Mouse (Mus musculus) heart, adult 2 months (tissue): ENCODE measurements at regions not wholly inside any gene's neighbourhood (a gene's known extent, or its start where the extent isn't known, plus 50 kb on each side); places are given as distances from the start of the nearest gene placed in this dataset.
A peak's percentile ranks its signal among the peaks of the same experiment; 100 is the strongest.

Experiments used
- DNase-seq, 2 experiments: peaks; one replicate each; pipeline ENCODE4 v3.0.0; 2021
- H3K27ac ChIP-seq: fragments of 200-600 bp; 2 replicates; pipeline ENCODE4 v1.8.1; 2022
- H3K27me3 ChIP-seq: fragments of 200-500 bp; 2 replicates; pipeline ENCODE4 v1.6.1; 2012; ENCODE audit warnings: mild to moderate bottlenecking, low read length, inconsistent platforms, mixed read lengths; ENCODE audit not compliant: control insufficient read depth, insufficient read depth
- H3K36me3 ChIP-seq: fragments of 200-500 bp; 2 replicates; pipeline ENCODE4 v1.6.1; 2012; ENCODE audit warnings: low read length, inconsistent platforms; ENCODE audit not compliant: control insufficient read depth, insufficient read depth
- H3K4me1 ChIP-seq: fragments of 200-500 bp; 2 replicates; pipeline ENCODE4 v1.6.1; 2011; ENCODE audit warnings: low read length; ENCODE audit not compliant: control insufficient read depth, insufficient read depth
- H3K4me3 ChIP-seq: fragments of 200-600 bp; 2 replicates; pipeline ENCODE4 v1.8.1; 2022
- H3K79me2 ChIP-seq: fragments of 200-500 bp; replicated peaks from 2 replicates; pipeline ENCODE4 v1.6.1; 2012; ENCODE audit warnings: mild to moderate bottlenecking, inconsistent platforms, low read length, moderate library complexity, mixed read lengths; ENCODE audit not compliant: control insufficient read depth, insufficient read depth
- H3K9ac ChIP-seq: fragments of 200-500 bp; 2 replicates; pipeline ENCODE4 v1.6.1; 2012; ENCODE audit warnings: low read depth, mild to moderate bottlenecking, control low read depth, inconsistent platforms, low read length, mixed read lengths
- CTCF ChIP-seq: fragments of 200-600 bp; IDR thresholded peaks from 2 replicates; pipeline ENCODE4 v1.8.1; 2022; ENCODE audit warnings: antibody characterized with exemption, mild to moderate bottlenecking, moderate library complexity
- EP300 ChIP-seq: fragments of 200-500 bp; IDR thresholded peaks from 2 replicates; pipeline ENCODE4 v1.6.1; 2011; ENCODE audit warnings: low read depth, low read length, control low read depth; ENCODE audit not compliant: insufficient read depth
- POLR2A ChIP-seq: fragments of 200-500 bp; IDR thresholded peaks from 2 replicates; pipeline ENCODE4 v1.6.1; 2011; ENCODE audit warnings: mild to moderate bottlenecking, low read depth, low read length, control low read depth; ENCODE audit not compliant: insufficient read depth
- WGBS: fragments of 180-500 bp; shearing (Covaris S2); methylation state at CpG from one replicate; pipeline ENCODE4 v1.1.7; 2018; 5-methylcytosine and 5-hydroxymethylcytosine counted together
- intact Hi-C: fragments of 180-260 bp; cut with DNase I; formaldehyde crosslinking; loops from one replicate; pipeline ENCODE4 v1.15.1; 2025

DNA sequence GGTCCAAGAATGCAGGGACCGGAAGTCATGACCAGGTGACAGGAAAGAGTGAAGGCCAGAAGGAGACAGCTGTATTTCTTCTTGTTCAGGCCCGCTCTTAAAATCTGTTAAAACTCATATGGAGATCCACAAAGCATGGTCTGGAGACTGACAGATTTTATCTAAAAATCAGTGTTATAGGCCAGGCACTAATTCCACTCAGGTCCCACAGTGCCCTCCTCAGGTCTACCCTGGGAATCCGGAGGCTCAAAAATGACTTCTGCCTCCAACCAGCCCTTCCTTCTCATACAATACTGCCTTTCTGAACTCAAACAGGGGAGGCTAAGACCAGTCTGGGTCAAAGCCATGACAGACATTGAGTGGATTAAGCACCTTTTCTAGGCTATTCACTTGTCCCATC lies 228.6 kb upstream of the Gm5148 start:
- H3K36me3 ChIP-seq: no peaks in the 10 kb centered on the region
- H3K27ac ChIP-seq: no peak overlapping the region
- H3K27me3 ChIP-seq: no peaks in the 10 kb centered on the region
- DNase-seq: peak in 1 of 2 experiments; percentile 49
- 41% methylated on average over 3 of the region's 3 CpGs for WGBS
- intact Hi-C loops: loop anchor here (5.0 kb wide), 1 partner anchor 316 kb away; the partner anchor contains the start of gene Spry1
- no peak overlapping the region for H3K9ac ChIP-seq
- TF ChIP-seq POLR2A: no peak
- TF ChIP-seq CTCF: peak; percentile 80
- TF ChIP-seq EP300: peak; percentile 56; the same call in 1 of the 2 replicates
- H3K4me1 ChIP-seq: no peaks in the 10 kb centered on the region
- H3K4me3 ChIP-seq: no peak overlapping the region
- H3K79me2 ChIP-seq: no peaks in the 10 kb centered on the region

DNA sequence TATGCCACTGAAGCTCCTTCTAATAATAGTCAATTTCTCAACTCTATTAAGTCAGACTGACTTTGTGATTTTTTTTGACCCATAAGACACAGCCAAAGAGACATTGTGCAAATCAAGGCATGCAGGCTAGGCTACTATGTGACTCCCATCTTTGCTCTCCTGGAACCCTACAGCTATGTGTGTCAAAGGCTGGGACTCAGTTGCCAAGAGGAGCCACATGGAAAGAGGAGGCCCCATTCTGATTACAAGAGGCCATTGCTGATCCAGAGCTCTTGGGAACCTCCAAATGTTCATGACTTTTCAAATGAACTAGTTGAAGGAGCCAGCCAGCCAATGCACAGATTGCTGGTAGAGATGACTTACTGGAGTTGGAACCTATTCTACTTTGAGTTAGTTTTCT lies 228.0 kb upstream of the Gm5148 start:
- no peak for TF ChIP-seq POLR2A
- TF ChIP-seq EP300: no peak
- no peak for TF ChIP-seq CTCF
- H3K4me1 ChIP-seq: no peaks in the 10 kb centered on the region
- intact Hi-C loops: loop anchor here (5.0 kb wide), 1 partner anchor 315 kb away; the partner anchor contains the start of gene Spry1
- H3K4me3 ChIP-seq: no peak overlapping the region
- H3K9ac ChIP-seq: no peak overlapping the region
- no peak overlapping the region for H3K27ac ChIP-seq
- H3K36me3 ChIP-seq: no peaks in the 10 kb centered on the region
- no peaks in the 10 kb centered on the region for H3K27me3 ChIP-seq
- no peak for DNase-seq
- H3K79me2 ChIP-seq: no peaks in the 10 kb centered on the region

DNA sequence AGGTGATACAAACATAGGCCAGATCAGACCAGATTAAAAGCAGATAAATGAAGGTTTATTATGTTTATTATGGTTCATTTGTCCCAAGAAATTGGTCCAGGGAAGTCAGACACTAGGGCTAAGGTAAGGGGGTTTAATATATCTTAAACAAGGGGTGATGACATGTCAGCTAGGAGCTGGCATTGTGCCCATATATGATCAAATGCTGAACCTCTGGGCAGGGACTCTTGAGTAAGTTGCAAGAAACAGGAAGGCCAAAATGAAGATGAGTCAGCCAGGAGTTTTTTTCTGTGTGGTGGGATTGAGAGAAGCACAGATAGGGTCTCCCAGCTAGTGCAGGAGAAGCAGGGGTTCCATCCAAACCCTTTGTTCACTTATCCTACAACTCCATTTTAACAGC lies 219.4 kb upstream of the Gm5148 start:
- no peaks in the 10 kb centered on the region for H3K79me2 ChIP-seq
- TF ChIP-seq POLR2A (no peak), EP300 (no peak), CTCF (no peak)
- H3K9ac ChIP-seq: no peak overlapping the region
- H3K27me3 ChIP-seq: no peaks in the 10 kb centered on the region
- intact Hi-C loops: no loop called here
- no peak overlapping the region for H3K4me3 ChIP-seq
- H3K4me1 ChIP-seq: no peaks in the 10 kb centered on the region
- no peak for DNase-seq
- H3K27ac ChIP-seq: no peak overlapping the region
- no peaks in the 10 kb centered on the region; the same call in 1 of the 2 replicates for H3K36me3 ChIP-seq

DNA sequence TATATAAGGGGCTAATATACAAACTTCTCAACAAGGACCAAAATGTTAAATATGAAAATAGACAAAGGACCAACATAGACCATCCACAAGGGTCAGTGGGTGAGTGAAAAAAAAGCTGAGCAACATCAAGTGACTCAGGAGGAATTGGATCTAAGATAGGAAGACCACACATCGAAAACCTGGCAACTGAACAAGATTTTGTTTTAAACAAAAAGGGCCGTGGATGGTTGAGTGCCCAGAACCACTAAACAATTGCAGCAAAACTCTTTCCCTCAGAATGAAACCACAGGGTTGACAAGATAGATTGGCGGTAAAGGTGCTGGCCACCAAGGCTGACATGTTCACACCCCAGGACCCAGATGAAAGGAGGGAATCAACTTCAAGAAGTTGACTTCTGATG lies 215.7 kb upstream of the Gm5148 start:
- TF ChIP-seq CTCF: no peak
- TF ChIP-seq POLR2A: no peak
- no peak for TF ChIP-seq EP300
- peaks cover 12% of the 10 kb centered on the region for H3K36me3 ChIP-seq
- H3K27me3 ChIP-seq: no peaks in the 10 kb centered on the region
- WGBS: 80% methylated on average over 3 of the region's 3 CpGs
- intact Hi-C loops: no loop called here
- no peak overlapping the region for H3K27ac ChIP-seq
- no peaks in the 10 kb centered on the region for H3K79me2 ChIP-seq
- no peak for DNase-seq
- peaks cover 14% of the 10 kb centered on the region for H3K4me1 ChIP-seq
- H3K9ac ChIP-seq: no peak overlapping the region
- no peak overlapping the region for H3K4me3 ChIP-seq

DNA sequence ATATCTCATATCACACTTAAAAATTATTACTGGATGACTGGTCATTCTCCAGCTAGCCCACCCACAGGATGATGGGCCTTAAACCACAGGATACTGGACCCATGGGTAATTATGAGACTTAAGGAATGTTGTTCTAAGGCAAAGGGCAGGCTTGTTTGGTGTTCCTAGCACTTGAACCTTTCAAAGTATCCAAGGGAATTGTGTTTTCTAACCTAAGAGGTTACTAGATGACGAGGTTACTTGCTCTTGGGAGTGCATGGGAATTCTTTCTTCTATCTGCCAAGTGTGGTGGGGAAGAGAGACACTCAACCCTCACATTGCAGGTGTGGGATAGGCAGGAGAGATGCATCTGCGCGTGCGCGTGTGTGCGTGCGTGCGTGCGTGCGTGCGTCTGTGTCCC lies 214.6 kb upstream of the Gm5148 start:
- Histone ChIP-seq H3K36me3 (peaks cover 12% of the 10 kb centered on the region), H3K79me2 (no peaks in the 10 kb centered on the region), H3K27me3 (no peaks in the 10 kb centered on the region), H3K4me1 (peaks cover 15% of the 10 kb centered on the region), H3K9ac (no peak overlapping the region), H3K4me3 (no peak overlapping the region), H3K27ac (peak overlapping the region; percentile 47)
- DNase-seq: no peak
- 99% methylated on average over 11 of the region's 11 CpGs for WGBS
- TF ChIP-seq EP300: no peak
- no peak for TF ChIP-seq POLR2A
- TF ChIP-seq CTCF: no peak
- intact Hi-C loops: loop anchor here (5.0 kb wide), 3 partner anchors 62 to 297 kb away; no protein-coding TSS in a partner anchor

DNA sequence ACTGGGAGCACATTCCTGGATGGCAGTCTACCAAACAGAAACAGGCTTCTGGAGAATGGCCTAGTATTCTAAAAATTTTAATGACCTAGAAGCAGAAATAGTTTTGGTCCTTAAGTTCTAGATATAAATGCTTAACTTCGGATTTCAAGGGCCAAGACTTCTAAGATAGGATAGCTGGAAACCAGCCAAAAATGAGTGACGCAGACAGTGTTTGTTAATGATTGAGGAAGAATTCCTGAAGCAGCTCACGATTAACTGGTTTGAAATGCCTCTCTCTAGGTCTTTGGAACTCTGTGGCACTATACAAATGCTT lies 213.9 kb upstream of the Gm5148 start:
- peak in 1 of 2 experiments; percentile 55 for DNase-seq
- Histone ChIP-seq H3K27ac (peak overlapping the region; percentile 47), H3K9ac (no peak overlapping the region), H3K4me1 (peaks cover 15% of the 10 kb centered on the region), H3K36me3 (peaks cover 12% of the 10 kb centered on the region), H3K79me2 (no peaks in the 10 kb centered on the region), H3K4me3 (no peak overlapping the region), H3K27me3 (no peaks in the 10 kb centered on the region)
- TF ChIP-seq POLR2A: no peak
- TF ChIP-seq EP300: no peak
- no peak for TF ChIP-seq CTCF
- WGBS: 5% methylated on average over 3 of the region's 3 CpGs
- intact Hi-C loops: loop anchor here (5.0 kb wide), 3 partner anchors 61 to 296 kb away; no protein-coding TSS in a partner anchor
